Mouse (Mus musculus) erythroblast, embryonic 14.5 days (primary cell): Measurements from ENCODE around the gene Rbms3.

Experiments used
- GATA1 ChIP-seq: IDR thresholded peaks from 2 replicates; pipeline ENCODE4 v1.6.1; 2012; ENCODE audit warnings: low read length, inconsistent platforms, mixed read lengths
- TAL1 ChIP-seq: IDR thresholded peaks from 3 replicates; pipeline ENCODE4 v1.6.1; 2012; ENCODE audit warnings: low read length, inconsistent platforms, mixed read lengths

DNA sequence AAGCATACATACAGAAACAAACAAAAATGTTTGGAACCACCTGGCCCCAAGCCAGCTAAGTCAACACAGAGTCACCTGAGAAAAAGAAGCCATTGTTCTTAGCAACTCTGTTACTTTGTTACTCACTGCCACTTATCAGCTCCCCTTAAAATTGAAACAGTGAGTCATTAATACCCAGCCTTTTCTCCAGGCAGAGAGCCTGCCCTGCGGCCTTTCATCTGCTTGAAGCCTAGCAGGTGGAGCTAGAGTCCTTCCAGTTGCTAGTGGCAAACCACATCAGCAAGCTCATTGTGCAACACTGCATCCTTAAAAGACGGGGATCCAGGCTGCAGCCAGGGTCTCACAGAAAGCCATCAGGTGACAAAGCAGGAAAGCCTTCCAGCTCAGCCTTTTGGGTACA, 495.7 kb downstream of the Rbms3 start:
- TF ChIP-seq GATA1: no peak
- TF ChIP-seq TAL1: no peak
